Mouse (Mus musculus) T-helper 2 cell (primary cell): Measurements from ENCODE around the gene Ap1b1.

Experiments
- in situ Hi-C: fragments of 300-600 bp; cut with MboI, MseI; formaldehyde crosslinking; loops from one replicate; pipeline ENCODE4 v1.15.1; 2025; ENCODE audit warnings: high pct_unique_total_duplicates

The Ap1b1 gene

DNA sequence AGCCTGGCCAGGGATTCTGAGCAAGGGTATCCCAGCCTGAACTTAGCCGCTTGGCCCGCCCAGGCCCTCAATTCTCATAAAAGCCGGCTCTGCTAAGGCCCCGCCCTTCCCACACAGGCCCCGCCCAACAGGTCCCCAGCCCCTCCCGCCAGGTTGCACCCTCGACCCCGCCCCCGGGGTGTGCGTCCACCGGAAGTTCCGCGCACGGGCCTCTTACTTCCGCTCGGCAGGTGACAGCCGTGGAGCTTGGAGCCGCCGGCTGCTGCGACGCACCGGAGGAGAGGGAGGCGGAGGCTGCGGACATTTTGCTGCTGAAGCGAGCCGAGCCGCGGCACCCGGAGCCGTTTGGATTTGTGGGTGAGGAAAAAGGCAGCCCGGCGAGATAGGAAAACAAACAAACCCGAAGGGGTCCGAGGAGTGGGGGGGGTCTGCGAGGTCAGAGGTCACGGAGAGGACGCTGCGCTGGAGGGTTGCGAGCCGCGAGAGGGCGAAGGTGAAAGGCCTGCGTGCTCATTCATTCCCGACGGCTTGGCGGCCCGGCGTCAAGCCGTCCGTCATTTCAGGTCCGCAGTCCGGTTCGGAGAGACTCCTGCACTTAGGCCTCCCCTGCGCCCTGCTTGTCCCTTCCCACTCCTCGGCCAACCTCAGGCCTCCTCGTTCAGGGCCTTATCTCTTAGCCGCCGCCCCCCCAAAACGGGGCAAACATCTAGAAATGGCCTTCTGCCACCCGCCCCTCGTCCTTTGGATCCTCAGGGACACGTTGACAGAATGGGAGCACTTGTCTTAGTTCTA lies at the start of gene Ap1b1:
TSS of gene Ap1b1 (plus strand) at position 130 of the 792 bp plus-strand sequence.
- in situ Hi-C loops, result loop anchor here (5.0 kb wide), 1 partner anchor 35 kb away; no protein-coding TSS in a partner anchor

DNA sequence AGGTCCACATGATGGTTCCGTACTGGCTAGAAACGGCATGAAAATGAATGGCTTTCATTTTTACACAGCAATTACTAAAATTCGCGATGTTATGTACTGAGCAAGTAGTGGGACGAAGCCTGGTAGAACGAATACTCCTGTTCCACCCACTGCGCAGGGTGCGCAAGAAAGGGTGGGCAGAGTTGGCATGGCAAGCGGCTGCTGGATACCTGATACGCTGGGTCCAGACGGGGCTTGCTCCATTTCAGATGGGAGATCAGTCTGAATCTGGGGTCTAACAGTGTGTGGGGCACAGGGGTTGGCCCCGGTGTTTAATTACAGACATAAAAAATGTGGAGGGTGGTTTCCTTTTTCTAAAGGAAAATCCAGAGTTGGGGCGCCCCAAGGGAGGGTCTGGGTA lies 40.1 kb upstream of the Ap1b1 start:
- in situ Hi-C loops, result no loop called here

DNA sequence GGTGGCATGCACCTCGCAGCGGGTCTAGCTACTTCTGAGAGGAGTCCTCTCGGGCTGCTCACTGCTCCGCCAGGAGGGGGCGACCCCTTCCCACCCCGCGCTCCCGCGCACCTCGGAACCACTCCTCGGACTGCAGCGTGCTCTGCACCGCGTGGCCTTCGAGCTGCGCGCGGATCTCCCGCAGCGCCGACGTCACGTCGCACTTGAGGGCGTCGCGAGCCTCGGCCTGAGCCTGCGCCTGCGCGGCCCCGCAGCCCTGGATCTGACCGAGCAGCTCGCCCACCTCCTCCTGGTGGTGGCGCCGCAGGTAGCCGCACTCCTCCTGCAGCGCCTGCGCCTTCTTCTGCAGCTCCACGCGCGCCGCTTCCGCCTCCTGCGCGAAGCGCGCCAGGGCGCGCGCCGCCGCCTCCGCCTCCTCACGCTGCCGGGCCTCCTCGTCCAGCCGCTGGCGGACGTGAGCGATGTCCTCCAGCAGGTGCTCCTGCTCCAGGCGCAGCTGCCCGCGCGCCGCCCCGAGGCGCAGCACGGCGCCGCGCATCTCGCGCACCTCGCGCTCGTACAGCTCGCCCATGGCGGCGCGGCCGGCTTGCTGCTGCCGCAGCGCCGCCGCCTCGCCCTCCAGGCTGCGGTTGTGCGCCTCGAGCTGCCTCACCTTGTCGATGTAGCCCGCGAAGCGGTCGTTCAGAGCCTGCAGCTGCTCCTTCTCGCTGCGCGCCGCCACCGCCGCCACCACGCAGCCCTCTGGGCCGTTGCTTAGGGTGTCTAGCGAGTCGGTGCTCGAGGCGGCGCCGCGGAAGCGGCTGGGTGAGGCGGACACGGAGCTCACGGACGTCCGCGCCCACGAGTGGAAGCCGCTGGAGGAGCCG lies 39.4 kb upstream of the Ap1b1 start:
- in situ Hi-C loops, result no loop called here

GRCm38 (mm10) chr11:4947813-4948174 lies 38.8 kb upstream of the Ap1b1 start, which contains the start of gene Nefh:
Gene Nefh (minus strand): TSS chr11:4948064.
- in situ Hi-C loops, result no loop called here

DNA sequence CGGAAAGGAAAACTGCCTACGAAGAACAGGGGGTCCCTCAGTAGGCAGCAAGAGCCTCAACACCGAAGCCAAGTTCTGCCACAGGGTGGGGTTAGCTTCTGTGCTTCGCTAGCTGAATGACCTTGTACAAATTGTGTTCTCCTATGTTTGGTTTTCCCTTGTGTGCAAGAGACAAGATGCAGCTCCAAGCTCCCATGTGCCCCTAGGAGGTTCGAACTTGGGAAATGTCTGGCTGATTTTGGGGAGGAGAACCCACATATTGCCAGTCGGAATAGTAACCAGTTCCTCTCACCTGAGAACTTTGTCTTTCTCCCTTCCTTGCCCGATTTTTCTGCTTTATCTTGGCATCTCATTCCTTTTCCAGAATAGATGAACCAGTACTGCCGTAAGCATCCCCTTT lies 37.8 kb upstream of the Ap1b1 start:
- in situ Hi-C loops, result no loop called here

GRCm38 (mm10) chr11:4949256-4950044 lies 37.2 kb upstream of the Ap1b1 start:
- in situ Hi-C loops, result loop anchor here (5.0 kb wide), 1 partner anchor 38 kb away; the partner anchor contains the start of gene Ap1b1

DNA sequence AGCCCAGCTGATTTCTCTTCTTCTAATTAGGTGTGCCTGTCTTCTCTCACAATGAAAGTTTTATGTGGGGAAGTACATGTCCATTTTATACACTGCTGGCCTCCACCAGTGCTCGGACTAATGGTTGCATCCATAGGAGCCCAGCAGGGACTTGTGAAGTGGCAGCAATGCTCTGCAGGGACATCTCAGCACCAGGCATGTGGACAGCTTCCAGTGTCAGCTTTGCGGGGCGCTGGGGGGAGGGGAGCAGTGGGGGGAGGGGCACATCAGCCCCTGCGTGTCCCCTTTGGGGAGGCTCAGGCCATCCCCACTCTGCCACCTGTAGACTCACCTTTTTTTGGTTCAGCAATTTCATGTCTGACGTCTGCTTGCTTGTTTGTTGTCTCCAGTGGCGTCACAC lies 33.2 kb upstream of the Ap1b1 start:
- in situ Hi-C loops, result loop anchor here (5.0 kb wide), 1 partner anchor 34 kb away; the partner anchor contains the start of gene Ap1b1

GRCm38 (mm10) chr11:4953918-4954317 lies 32.7 kb upstream of the Ap1b1 start:
- in situ Hi-C loops, result loop anchor here (5.0 kb wide), 1 partner anchor 33 kb away; the partner anchor contains the start of gene Ap1b1

- in situ Hi-C loops, result no loop called here
Observed at GRCm38 (mm10) chr11:4963099-4963808, 23.4 kb upstream of the Ap1b1 start.

- in situ Hi-C loops, result no loop called here
Observed at GRCm38 (mm10) chr11:4966325-4966724, 20.3 kb upstream of the Ap1b1 start.

DNA sequence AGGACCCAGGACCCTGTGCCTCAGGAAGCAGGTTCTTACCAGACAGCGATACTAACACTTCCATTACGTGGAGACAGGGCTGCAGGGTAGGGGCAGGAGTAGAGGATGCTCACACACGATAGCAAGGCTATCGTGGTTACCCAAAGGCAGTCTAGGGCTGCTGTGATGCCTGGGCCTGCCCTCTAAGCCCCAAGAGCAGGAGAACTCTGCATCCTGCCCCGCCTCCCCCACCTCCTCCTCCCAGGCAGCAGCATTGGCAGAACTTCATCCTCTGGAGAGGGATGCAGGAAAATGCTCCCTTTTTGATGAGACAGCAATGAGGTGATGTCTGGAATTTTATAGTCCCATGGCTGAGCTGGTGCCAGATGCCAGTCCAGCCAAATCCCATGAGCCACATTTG lies 19.7 kb upstream of the Ap1b1 start:
- in situ Hi-C loops, result no loop called here

DNA sequence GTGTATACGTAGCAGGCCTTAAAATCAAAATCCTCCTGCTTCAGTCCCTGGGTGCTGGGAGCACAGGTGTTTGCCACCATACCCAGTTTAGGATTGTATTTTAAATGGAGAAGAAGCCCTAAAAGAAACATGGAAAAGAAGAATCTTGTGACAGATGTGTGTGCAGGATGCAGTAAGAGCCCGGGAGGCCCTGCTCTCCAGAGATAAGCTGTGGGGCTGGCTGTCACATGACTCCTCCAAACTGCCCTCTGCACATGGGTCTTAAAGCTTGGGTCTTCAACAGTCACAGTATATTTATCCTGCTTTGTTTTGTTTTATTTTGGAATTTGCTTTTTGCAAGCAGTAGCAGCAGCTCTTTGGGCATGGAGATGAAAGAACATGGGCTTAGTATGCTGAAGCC lies 19.1 kb upstream of the Ap1b1 start:
- in situ Hi-C loops, result no loop called here

DNA sequence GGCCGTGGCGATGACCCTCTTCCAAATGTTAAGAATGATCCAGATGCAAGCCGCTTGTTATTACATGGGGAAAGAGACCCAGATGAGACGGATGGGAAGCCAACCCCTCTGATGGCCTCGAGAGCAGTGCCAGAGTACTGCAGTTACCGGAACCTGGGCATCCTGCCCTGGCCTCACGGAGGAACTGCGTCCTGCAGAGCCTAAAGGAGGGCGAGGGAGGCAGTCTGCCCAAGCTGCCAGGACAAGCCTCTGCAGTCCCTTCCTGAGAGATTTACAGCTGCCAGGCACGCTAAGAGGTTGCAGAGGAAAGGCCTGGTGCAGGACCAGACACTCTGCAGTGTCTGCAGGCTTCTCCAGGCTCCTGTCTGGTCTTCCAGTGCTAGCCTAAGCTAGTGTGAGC lies 18.2 kb upstream of the Ap1b1 start:
- in situ Hi-C loops, result no loop called here

- in situ Hi-C loops, result loop anchor here (5.0 kb wide), 1 partner anchor 56 kb away; no protein-coding TSS in a partner anchor
Observed at GRCm38 (mm10) chr11:4972967-4973870, 13.4 kb upstream of the Ap1b1 start.

GRCm38 (mm10) chr11:4973871-4974256 lies 12.8 kb upstream of the Ap1b1 start:
- in situ Hi-C loops, result loop anchor here (5.0 kb wide), 1 partner anchor 57 kb away; no protein-coding TSS in a partner anchor

- in situ Hi-C loops, result loop anchor here (5.0 kb wide), 1 partner anchor 57 kb away; no protein-coding TSS in a partner anchor
Observed at GRCm38 (mm10) chr11:4974376-4975122, 12.1 kb upstream of the Ap1b1 start.

DNA sequence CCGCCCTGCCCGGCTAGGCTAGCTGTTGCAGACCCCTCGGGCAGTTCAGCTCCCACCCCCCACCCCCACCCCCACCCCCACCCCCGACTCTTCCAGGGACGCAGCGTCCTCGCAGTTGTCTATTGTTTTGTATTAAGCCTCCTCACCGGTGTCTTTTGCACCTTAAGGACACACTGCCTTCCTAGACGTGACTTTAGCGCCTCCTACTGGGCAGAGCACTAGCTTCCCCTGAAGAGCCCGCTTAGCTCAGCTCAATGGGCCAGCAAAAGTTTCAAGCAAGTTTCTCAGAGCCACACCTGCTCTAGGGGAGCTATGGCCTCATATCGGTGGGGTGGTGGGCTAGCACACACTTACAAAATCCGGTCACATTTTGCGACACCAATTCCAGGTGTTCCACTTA lies 11.0 kb upstream of the Ap1b1 start:
- in situ Hi-C loops, result no loop called here

- in situ Hi-C loops, result no loop called here
Observed at GRCm38 (mm10) chr11:4983010-4983409, 3.6 kb upstream of the Ap1b1 start.

- in situ Hi-C loops, result no loop called here
Observed at GRCm38 (mm10) chr11:4983538-4983937, 3.1 kb upstream of the Ap1b1 start.
